8 mouse cellular contexts compared by ENCODE assay signal in genomic region chr11:96270996-96271540, GRCm38 (mm10). TPM values are rescaled to one million over a fixed set of nuclear protein-coding genes. Genes with fewer than 3 reads are reported as not detected.
DNase-seq lines count a peak whose midpoint lies in the region; ATAC-seq lines count a peak whose summit lies in the region.

Hoxb9 (plus strand) TSS chr11:96271457.

- no peak within 1 kb of the TSS for H3K27ac ChIP-seq in heart, embryonic 13.5 days (replicated peaks)
- H3K27ac ChIP-seq in neural tube, embryonic 13.5 days (replicated peaks), result peak within 1 kb of the TSS; percentile 100

- ATAC-seq in heart, embryonic 13.5 days (ENCODE audit: extremely low read depth, insufficient number of reproducible peaks, low FRiP score, low TSS enrichment), result no peak
- peak; percentile 78 for ATAC-seq in neural tube, embryonic 13.5 days (ENCODE audit: low read depth)

- H3K4me3 ChIP-seq in heart, embryonic 13.5 days, result peak within 1 kb of the TSS; percentile 43
- H3K4me3 ChIP-seq in neural tube, embryonic 13.5 days, result peak within 1 kb of the TSS; percentile 99

- H3K9ac ChIP-seq in heart, embryonic 13.5 days, result no peak within 1 kb of the TSS
- H3K9ac ChIP-seq in neural tube, embryonic 13.5 days, result peak within 1 kb of the TSS; percentile 100

- DNase-seq in heart, adult 18-20 months, result no peak
- peak; percentile 92 for DNase-seq in adrenal gland, postnatal 10 days
- DNase-seq in kidney, adult 18-20 months, result peak; percentile 74
- no peak for DNase-seq in thymus, postnatal 36 days
- DNase-seq in urinary bladder, postnatal 14 days (ENCODE audit: low spot score), result no peak
- DNase-seq in ovary, postnatal 10 days (ENCODE audit: low spot score), result no peak

- WGBS in heart, embryonic 13.5 days, result 2% methylated on average over 40 of the region's 40 CpGs
- under 1% methylated on average over 40 of the region's 40 CpGs for WGBS in neural tube, embryonic 13.5 days

- no peaks in the 10 kb centered on the region for H3K9me3 ChIP-seq in heart, embryonic 13.5 days
- no peaks in the 10 kb centered on the region for H3K9me3 ChIP-seq in neural tube, embryonic 13.5 days

- no peaks in the 10 kb centered on the region for H3K36me3 ChIP-seq in heart, embryonic 13.5 days
- H3K36me3 ChIP-seq in neural tube, embryonic 13.5 days, result no peaks in the 10 kb centered on the region

- peak within 1 kb of the TSS; percentile 55 for H3K4me2 ChIP-seq in heart, embryonic 13.5 days
- H3K4me2 ChIP-seq in neural tube, embryonic 13.5 days, result peak within 1 kb of the TSS; percentile 96

- H3K27me3 ChIP-seq in heart, embryonic 13.5 days (replicated peaks), result peaks cover 99% of the 10 kb centered on the region
- peaks cover 7% of the 10 kb centered on the region for H3K27me3 ChIP-seq in neural tube, embryonic 13.5 days

- peaks cover 19% of the 10 kb centered on the region for H3K4me1 ChIP-seq in heart, embryonic 13.5 days
- H3K4me1 ChIP-seq in neural tube, embryonic 13.5 days (replicated peaks), result peaks cover 83% of the 10 kb centered on the region

RNA-seq across cellular contexts. Expression of gene Hoxb9, which starts in this region (rescaled TPM):
- polyA plus RNA-seq in heart, embryonic 13.5 days (2015; fragmentation: Nextera tagmentation; extraction: Ambion mirVana), result 0.06 TPM in 1 of 2 replicates, not detected in the other
- not detected for total RNA-seq in heart, adult 18-20 months (2021)
- 10 to 100 TPM; 55.7 to 73.6 TPM for total RNA-seq in adrenal gland, postnatal 10 days (2021)
- polyA plus RNA-seq in neural tube, embryonic 13.5 days (2015; fragmentation: Nextera tagmentation; extraction: Ambion mirVana), result 72.9 and 74.7 TPM in 2 replicates

Comparison
In these comparisons a context has a peak if more than half of its experiments do, and no peak if none do; other contexts are left out.
1. RNA of gene Hoxb9 (total RNA-seq): 55.7 to 73.6 TPM in adrenal gland, postnatal 10 days; not detected in heart, adult 18-20 months; every median in the first group is over 10 times any median in the second.
2. RNA of gene Hoxb9 (polyA plus RNA-seq): 72.9 to 74.7 TPM in neural tube, embryonic 13.5 days; 0.06 TPM in heart, embryonic 13.5 days; every median in the first group is over 10 times any median in the second.
3. DNase-seq: peak in adrenal gland, postnatal 10 days (single experiment) and kidney, adult 18-20 months (single experiment); none in heart, adult 18-20 months (0 of 2), thymus, postnatal 36 days (0 of 2), urinary bladder, postnatal 14 days (single experiment) and ovary, postnatal 10 days (single experiment).